Mouse (Mus musculus) hindbrain, embryonic 11.5 days (tissue): Measurements from ENCODE around the gene Ep400. TPM values are rescaled to one million over a fixed set of nuclear protein-coding genes. Genes with fewer than 3 reads are reported as not detected.

Source experiments
- ATAC-seq: fragments of 200-750 bp; cut with Nextera tagmentation; 2 replicates; pipeline ENCODE4 v1.8.0; 2017; ENCODE audit warnings: mild to moderate bottlenecking, moderate TSS enrichment, moderate library complexity; ENCODE audit not compliant: low FRiP score
- DNase-seq: peaks from one replicate; pipeline ENCODE4 v3.0.0-alpha.2; 2015; ENCODE audit warnings: low spot score
- H3K27ac ChIP-seq: fragments of 300-500 bp; sonication (generic); 2 replicates; pipeline ENCODE4 v1.5.1; 2014; ENCODE audit warnings: mild to moderate bottlenecking, low read depth, low read length
- H3K27me3 ChIP-seq: fragments of 300-500 bp; sonication (generic); 2 replicates; pipeline ENCODE4 v1.6.1; 2014; ENCODE audit warnings: mild to moderate bottlenecking, low read length, moderate library complexity, mixed read lengths; ENCODE audit not compliant: control insufficient read depth, insufficient read depth
- H3K36me3 ChIP-seq: fragments of 300-500 bp; sonication (generic); 2 replicates; pipeline ENCODE4 v1.6.1; 2014; ENCODE audit warnings: mild to moderate bottlenecking, low read length, moderate library complexity, mixed read lengths; ENCODE audit not compliant: control insufficient read depth, insufficient read depth
- H3K4me1 ChIP-seq: fragments of 300-500 bp; sonication (generic); replicated peaks from 2 replicates; pipeline ENCODE4 v1.6.1; 2014; ENCODE audit warnings: low read length, mixed read lengths; ENCODE audit not compliant: control insufficient read depth, insufficient read depth
- H3K4me2 ChIP-seq: fragments of 300-500 bp; sonication (generic); replicated peaks from 2 replicates; pipeline ENCODE4 v1.6.1; 2014; ENCODE audit warnings: mild to moderate bottlenecking, low read depth, low read length
- H3K4me3 ChIP-seq: fragments of 300-500 bp; sonication (generic); 2 replicates; pipeline ENCODE4 v1.5.1; 2014; ENCODE audit warnings: low read depth, low read length
- H3K9ac ChIP-seq: fragments of 300-500 bp; sonication (generic); 2 replicates; pipeline ENCODE4 v1.6.1; 2014; ENCODE audit warnings: low read depth, low read length
- H3K9me3 ChIP-seq: fragments of 300-500 bp; sonication (generic); 2 replicates; pipeline ENCODE4 v1.6.1; 2016; ENCODE audit warnings: low read length; ENCODE audit not compliant: control insufficient read depth
- WGBS: fragments of 180-500 bp; shearing (Covaris S2); extraction: QIAGEN DNeasy Blood & Tissue Kit; methylation state at CpG from one replicate; pipeline ENCODE4 v1.1.7; 2014; 5-methylcytosine and 5-hydroxymethylcytosine counted together
- polyA plus RNA-seq: library from polyadenylated mRNA; unstranded; fragments of >200 nt; fragmentation: Nextera tagmentation; extraction: Ambion mirVana; gene quantifications from 2 replicates; pipeline ENCODE4 v1.2.1, GENCODE M21; 2014

Ep400 gene
- polyA plus RNA-seq, 1 experiment from 2014 or later: 49.7 TPM

DNA sequence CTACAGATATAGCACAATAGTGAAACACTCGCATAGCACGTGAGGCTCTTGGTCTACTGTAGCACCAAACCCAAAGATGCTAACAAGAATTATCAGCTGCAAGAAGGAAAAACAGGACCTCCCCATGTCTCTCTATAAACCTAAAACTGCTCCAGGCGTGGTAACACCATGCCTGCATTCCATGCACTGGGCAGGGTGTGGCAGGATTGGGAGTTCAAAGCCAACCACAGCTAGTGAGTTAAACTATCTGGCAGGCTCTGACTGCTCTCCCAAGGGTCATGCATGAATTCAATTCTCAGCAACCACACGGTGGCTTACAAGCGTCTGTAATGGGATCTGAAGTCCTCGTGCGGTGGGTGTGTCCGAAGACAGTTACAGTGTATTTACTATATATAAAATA lies 12.6 kb upstream of the Ep400 start:
- H3K27ac ChIP-seq: no peak overlapping the region
- H3K4me2 ChIP-seq: no peak overlapping the region
- H3K36me3 ChIP-seq: peaks cover 18% of the 10 kb centered on the region
- H3K4me1 ChIP-seq: no peaks in the 10 kb centered on the region
- DNase-seq (no peak), ATAC-seq (no peak)
- 82% methylated on average over 8 of the region's 8 CpGs for WGBS
- no peak overlapping the region for H3K9ac ChIP-seq
- no peaks in the 10 kb centered on the region for H3K9me3 ChIP-seq
- H3K4me3 ChIP-seq: no peak overlapping the region
- H3K27me3 ChIP-seq: no peaks in the 10 kb centered on the region

GRCm38 (mm10) chr5:110781529-110782238 lies 11.2 kb upstream of the Ep400 start:
- peaks cover 7% of the 10 kb centered on the region; the same call in 1 of the 2 replicates for H3K36me3 ChIP-seq
- H3K4me3 ChIP-seq: no peak overlapping the region
- WGBS: 82% methylated on average over 7 of the region's 7 CpGs
- no peak overlapping the region for H3K27ac ChIP-seq
- no peaks in the 10 kb centered on the region for H3K4me1 ChIP-seq
- H3K9ac ChIP-seq: no peak overlapping the region
- no peaks in the 10 kb centered on the region for H3K9me3 ChIP-seq
- no peak for DNase-seq
- no peak overlapping the region for H3K4me2 ChIP-seq
- ATAC-seq: no peak
- no peaks in the 10 kb centered on the region for H3K27me3 ChIP-seq

DNA sequence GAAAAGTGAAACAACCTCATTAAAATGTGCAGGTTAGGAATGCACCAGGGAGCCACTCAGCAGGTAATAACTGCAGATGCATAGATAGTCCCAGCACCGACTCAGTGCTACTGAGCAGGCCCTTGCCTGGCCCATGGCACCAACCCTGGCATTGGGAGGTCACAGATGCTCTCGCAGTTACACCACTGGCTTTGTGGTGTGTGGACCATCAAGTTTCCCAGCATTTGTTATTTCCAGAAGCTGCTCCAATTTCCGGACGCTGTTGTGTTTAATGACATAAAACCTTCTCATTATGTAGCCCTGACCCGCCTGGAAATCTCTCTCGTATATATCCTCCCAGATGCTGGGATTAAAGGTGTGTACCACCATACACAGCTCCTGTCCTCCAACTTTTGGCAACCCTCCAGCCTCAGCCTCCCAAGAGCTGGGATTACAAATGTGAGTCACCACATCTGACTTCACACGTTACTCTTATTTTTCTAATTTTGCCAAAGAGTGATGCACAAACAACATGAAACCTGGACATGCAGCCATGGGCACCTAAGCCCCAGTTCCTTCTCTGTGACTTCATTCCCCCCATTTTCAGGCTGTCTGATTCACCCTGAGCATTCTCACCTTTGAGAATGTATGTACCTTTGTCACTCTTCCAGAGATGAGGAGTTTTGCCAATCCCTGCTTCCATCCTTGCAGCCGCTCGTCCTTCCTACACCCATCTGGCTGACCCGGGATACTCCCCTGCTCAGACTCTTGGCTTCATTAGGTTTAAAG lies 10.4 kb upstream of the Ep400 start:
- WGBS: 63% methylated on average over 10 of the region's 10 CpGs
- Histone ChIP-seq H3K4me1 (no peaks in the 10 kb centered on the region), H3K4me2 (peak overlapping the region; percentile 93), H3K27me3 (no peaks in the 10 kb centered on the region), H3K27ac (no peak overlapping the region), H3K4me3 (peak overlapping the region; percentile 81), H3K9ac (peak overlapping the region; percentile 73), H3K36me3 (0 out of 2 replicates have a peak, but pooled peaks cover 3% of the 10 kb centered on the region), H3K9me3 (no peaks in the 10 kb centered on the region)
- ATAC-seq (peak; percentile 71), DNase-seq (no peak)

GRCm38 (mm10) chr5:110779998-110780760 lies 9.7 kb upstream of the Ep400 start, which contains the start of gene Pus1:
TSS of gene Pus1 (minus strand) at chr5:110780659.
- Histone ChIP-seq H3K36me3 (no peaks in the 10 kb centered on the region; the same call in 1 of the 2 replicates), H3K4me1 (no peaks in the 10 kb centered on the region), H3K27ac (no peak within 1 kb of the TSS), H3K4me3 (peak within 1 kb of the TSS; percentile 81), H3K27me3 (no peaks in the 10 kb centered on the region), H3K9ac (peak within 1 kb of the TSS; percentile 73), H3K4me2 (peak within 1 kb of the TSS; percentile 93), H3K9me3 (no peaks in the 10 kb centered on the region)
- DNase-seq (peak; percentile 91), ATAC-seq (peak; percentile 89)
- under 1% methylated on average over 54 of the region's 57 CpGs for WGBS

GRCm38 (mm10) chr5:110779276-110779997 lies 8.9 kb upstream of the Ep400 start:
- Histone ChIP-seq H3K9ac (peak overlapping the region; percentile 73), H3K4me1 (no peaks in the 10 kb centered on the region), H3K27me3 (no peaks in the 10 kb centered on the region), H3K4me2 (peak overlapping the region; percentile 93), H3K9me3 (no peaks in the 10 kb centered on the region), H3K36me3 (peaks cover 4% of the 10 kb centered on the region), H3K4me3 (peak overlapping the region; percentile 81), H3K27ac (no peak overlapping the region)
- ATAC-seq (no peak), DNase-seq (peak; percentile 6)
- WGBS: 25% methylated on average over 15 of the region's 15 CpGs

DNA sequence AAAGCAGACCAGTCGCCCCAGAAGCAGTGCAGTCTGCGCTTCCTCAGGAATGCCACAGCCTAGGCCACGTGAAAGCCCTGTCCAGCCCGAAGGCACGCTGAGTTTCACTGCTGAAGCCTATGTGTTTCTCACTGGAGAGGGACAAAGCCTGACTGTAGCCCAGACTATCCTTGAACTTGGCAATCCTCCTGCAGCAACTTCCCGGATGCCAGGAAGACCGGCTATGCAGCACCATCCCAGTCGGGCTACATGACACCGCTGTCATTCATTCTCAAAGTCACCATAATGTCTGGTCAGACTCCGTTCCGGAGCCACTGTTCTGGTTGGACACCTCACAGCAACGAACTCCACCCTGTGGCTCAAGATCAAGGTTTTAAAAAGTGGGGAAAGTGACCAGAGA lies 7.7 kb upstream of the Ep400 start:
- H3K9me3 ChIP-seq: no peaks in the 10 kb centered on the region
- peaks cover 6% of the 10 kb centered on the region for H3K36me3 ChIP-seq
- ATAC-seq: no peak
- no peak overlapping the region for H3K4me2 ChIP-seq
- H3K4me1 ChIP-seq: no peaks in the 10 kb centered on the region
- H3K4me3 ChIP-seq: no peak overlapping the region
- no peaks in the 10 kb centered on the region for H3K27me3 ChIP-seq
- H3K27ac ChIP-seq: no peak overlapping the region
- WGBS: 92% methylated on average over 12 of the region's 12 CpGs
- no peak for DNase-seq
- H3K9ac ChIP-seq: no peak overlapping the region

GRCm38 (mm10) chr5:110776141-110776540 lies 5.6 kb upstream of the Ep400 start:
- Histone ChIP-seq H3K9me3 (no peaks in the 10 kb centered on the region), H3K4me2 (no peak overlapping the region), H3K4me3 (no peak overlapping the region), H3K27ac (no peak overlapping the region), H3K36me3 (peaks cover 6% of the 10 kb centered on the region), H3K4me1 (no peaks in the 10 kb centered on the region), H3K9ac (no peak overlapping the region), H3K27me3 (no peaks in the 10 kb centered on the region)
- ATAC-seq (no peak), DNase-seq (no peak)
- WGBS: 90% methylated on average over 2 of the region's 2 CpGs

- H3K9me3 ChIP-seq: no peaks in the 10 kb centered on the region
- H3K9ac ChIP-seq: no peak overlapping the region
- no peak overlapping the region for H3K4me3 ChIP-seq
- no peak overlapping the region for H3K4me2 ChIP-seq
- no peaks in the 10 kb centered on the region for H3K4me1 ChIP-seq
- H3K36me3 ChIP-seq: peaks cover 6% of the 10 kb centered on the region
- ATAC-seq: no peak
- no peak overlapping the region for H3K27ac ChIP-seq
- no peaks in the 10 kb centered on the region for H3K27me3 ChIP-seq
- WGBS: 94% methylated on average over 11 of the region's 11 CpGs
- no peak for DNase-seq
These were observed 4.0 kb upstream of the Ep400 start for GRCm38 (mm10) chr5:110774511-110774910.
